Mouse (Mus musculus) T-helper 17 cell (primary cell): ENCODE results near the gene Tnik.

Experiments used
- in situ Hi-C, 2 experiments: fragments of 300-600 bp; cut with MboI, MseI; formaldehyde crosslinking; loops; 1 replicate in 1 of 2; 2 replicates in 1 of 2; pipeline ENCODE4 v1.15.1; 2025; ENCODE audit warnings: high pct_unique_total_duplicates in 2 of 2

Gene Tnik

GRCm38 (mm10) chr3:28542941-28543340 lies 279.9 kb downstream of the Tnik start:
- in situ Hi-C loops = loop anchor here in 1 of 2 experiments (5.0 kb wide), 1 partner anchor 281 kb away; the partner anchor contains the start of gene Tnik

DNA sequence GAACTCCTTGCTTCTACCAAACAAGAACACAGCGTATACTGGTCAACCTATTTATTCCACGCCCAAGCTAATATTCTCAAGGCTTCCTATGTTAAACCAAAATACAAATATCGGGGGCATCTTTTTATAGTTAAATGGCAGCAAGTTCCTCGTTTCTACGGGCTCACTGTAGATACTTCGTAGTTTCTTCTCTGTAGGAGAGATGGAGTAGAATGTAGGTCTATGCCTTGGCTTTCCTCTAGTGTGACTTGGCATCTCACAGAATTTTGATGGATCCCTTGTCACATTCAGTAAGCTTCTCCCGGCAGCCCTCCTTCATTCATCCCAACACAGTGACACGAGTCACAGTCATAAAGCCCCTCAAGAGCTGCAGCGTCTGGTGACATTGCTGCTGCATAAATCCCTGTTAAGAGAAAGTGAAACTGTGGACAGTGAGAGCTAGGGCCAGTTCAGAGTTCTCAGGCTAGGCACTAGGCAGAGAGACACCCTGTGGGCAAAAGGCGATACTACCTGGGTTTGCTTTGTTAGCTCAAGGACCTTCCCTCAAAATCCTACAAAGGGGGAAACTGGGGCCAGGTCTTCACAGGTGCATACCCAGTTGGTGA lies 280.5 kb downstream of the Tnik start:
- in situ Hi-C loops = loop anchor here in 1 of 2 experiments (5.0 kb wide), 1 partner anchor 281 kb away; the partner anchor contains the start of gene Tnik

DNA sequence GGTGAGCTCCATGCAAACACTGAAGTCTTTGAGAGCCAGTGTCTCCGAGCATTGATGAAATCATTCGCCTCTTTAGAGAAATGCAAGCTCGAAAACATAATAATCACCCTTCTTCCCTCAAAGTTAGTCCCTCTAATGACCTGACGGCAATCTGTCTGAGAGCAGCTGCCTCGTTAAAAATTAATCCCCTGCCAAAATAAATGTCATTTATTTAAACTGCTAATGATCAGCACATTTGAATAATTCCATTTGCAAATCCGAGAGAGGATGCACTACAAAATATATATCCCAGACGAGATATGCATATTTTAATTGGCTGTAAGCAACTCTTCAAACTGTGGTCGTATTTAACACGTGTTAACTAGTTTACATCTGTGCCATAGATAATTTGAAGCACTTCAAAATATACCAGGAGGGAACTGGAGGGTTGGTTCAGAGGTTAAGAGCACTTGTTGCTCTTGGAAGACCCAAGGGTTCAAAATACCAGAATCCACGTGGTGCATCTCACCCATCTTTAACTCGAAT lies 281.4 kb downstream of the Tnik start:
- in situ Hi-C loops = loop anchor here in 1 of 2 experiments (5.0 kb wide), 1 partner anchor 282 kb away; the partner anchor contains the start of gene Tnik

DNA sequence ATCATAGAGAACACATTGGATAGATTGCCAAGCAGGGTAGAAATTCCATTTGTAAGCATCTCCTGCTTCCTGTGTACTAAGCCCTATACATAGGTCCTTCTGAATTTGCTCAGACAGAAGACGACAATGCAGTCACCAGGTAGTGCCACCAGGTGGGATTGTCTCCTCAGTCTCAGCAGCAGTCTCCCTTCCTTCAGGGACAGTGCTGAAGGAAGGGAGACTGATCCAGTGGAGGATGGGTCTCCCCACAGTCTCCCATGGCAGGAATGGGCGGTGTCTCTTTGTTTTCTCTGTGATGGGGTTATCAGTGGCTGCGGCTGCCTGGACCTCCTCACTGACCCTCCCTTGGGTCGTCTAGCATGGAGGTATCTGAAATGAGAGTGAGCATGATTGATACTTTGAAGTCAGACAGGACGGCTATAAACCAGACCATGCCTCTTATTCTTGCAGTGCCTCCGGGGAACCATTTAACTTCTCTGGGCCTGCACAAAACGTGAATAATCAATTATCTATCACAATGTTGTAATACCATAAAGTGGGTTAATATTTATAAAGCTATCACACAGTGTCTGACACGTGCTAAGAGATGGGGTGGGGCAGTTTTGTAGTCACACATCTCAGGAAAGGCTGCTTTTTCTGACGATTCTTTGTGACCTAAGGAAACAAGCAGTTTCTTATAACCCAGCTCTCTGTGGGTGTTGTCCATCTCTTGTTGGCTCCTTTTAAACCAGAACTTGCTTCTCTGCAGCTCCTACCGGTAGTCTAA lies 285.1 kb downstream of the Tnik start:
- in situ Hi-C loops = loop anchor here in 1 of 2 experiments (5.0 kb wide), 1 partner anchor 51 kb away; no protein-coding TSS in a partner anchor

DNA sequence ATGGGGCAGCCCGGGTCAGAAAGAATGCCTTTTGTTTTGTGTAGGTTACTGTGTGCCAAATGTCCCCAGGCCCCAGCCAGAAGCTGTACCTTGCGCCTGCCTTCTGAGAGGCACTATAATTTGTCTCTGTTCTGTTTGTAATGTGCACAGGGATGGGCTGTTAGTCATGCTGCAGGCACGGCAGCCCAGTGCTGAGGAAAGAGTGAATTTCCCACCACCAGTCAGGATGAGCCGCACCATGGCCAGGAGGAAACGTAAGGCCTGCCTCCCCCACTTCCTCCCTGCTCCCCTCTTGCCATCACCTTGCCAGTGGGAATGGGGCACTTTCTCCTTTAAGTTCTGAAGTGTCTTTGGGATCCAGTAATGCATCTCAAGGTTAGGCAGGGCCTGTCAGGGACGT lies 286.4 kb downstream of the Tnik start:
- in situ Hi-C loops = loop anchor here in 1 of 2 experiments (5.0 kb wide), 1 partner anchor 52 kb away; no protein-coding TSS in a partner anchor

GRCm38 (mm10) chr3:28550497-28551093 lies 287.6 kb downstream of the Tnik start:
- in situ Hi-C loops = no loop called here

DNA sequence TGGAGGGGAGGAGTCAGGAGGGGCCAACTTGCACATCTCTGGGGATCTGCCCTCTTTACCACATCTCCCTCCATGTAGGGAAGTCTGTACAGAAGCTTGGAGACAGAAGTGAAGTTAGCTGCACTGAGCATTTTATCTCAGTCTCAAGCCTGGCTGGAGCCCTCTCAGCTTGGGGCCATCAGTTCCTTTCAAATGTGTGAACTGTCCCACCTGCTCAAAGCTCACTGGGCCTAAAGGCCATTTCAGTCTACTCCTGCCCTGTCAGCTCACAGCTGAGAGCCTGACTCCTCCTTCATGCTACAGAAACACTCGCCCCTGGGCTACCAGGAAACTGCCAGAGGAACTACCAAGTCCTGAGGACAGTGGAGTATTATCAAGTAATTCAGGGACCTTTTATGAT lies 288.7 kb downstream of the Tnik start:
- in situ Hi-C loops = no loop called here

GRCm38 (mm10) chr3:28554934-28555333 lies 291.9 kb downstream of the Tnik start:
- in situ Hi-C loops = loop anchor here in 1 of 2 experiments (5.0 kb wide), 1 partner anchor 388 kb away; no protein-coding TSS in a partner anchor

DNA sequence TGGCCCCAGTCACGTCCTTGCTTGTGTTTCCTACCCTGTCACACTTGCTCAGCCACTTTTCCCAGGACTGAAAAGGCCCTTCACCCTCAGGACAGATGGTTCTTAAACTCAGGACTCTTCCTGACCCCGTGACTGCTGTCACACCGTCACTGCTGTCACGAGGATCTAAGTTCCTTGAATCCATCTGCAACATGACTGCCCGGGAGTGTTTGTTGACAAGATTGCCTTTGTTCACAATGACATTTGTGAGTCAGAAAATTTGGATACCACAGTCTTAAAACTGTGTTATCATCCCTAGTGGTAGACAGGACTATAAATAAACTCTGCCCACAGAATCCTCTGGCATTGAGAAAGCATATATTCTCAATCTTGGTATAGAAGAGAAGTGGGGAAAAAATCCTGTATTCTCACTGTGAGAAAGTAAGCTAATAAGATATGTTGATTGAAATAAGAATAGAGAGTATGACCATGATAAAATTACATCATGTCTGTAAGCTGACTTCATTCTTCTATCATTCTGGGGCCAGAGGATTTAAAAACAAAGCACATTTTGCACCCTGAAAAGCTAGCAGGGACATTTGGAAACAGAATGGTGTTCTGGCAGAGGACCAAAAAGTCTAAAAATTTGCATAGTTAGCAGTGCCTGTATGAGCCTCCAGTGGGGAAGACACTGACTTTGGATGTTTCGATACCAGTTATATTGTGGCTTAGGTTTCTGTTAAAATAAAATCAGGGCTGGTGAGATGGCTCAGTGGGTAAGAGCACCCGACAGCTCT lies 293.0 kb downstream of the Tnik start:
- in situ Hi-C loops = loop anchor here in 1 of 2 experiments (5.0 kb wide), 1 partner anchor 389 kb away; no protein-coding TSS in a partner anchor

GRCm38 (mm10) chr3:28558328-28558871 lies 295.4 kb downstream of the Tnik start:
- in situ Hi-C loops = loop anchor here in 1 of 2 experiments (5.0 kb wide), 1 partner anchor 391 kb away; no protein-coding TSS in a partner anchor

GRCm38 (mm10) chr3:28561408-28561807 lies 298.4 kb downstream of the Tnik start:
- in situ Hi-C loops = loop anchor here in 1 of 2 experiments (5.0 kb wide), 1 partner anchor 394 kb away; no protein-coding TSS in a partner anchor

DNA sequence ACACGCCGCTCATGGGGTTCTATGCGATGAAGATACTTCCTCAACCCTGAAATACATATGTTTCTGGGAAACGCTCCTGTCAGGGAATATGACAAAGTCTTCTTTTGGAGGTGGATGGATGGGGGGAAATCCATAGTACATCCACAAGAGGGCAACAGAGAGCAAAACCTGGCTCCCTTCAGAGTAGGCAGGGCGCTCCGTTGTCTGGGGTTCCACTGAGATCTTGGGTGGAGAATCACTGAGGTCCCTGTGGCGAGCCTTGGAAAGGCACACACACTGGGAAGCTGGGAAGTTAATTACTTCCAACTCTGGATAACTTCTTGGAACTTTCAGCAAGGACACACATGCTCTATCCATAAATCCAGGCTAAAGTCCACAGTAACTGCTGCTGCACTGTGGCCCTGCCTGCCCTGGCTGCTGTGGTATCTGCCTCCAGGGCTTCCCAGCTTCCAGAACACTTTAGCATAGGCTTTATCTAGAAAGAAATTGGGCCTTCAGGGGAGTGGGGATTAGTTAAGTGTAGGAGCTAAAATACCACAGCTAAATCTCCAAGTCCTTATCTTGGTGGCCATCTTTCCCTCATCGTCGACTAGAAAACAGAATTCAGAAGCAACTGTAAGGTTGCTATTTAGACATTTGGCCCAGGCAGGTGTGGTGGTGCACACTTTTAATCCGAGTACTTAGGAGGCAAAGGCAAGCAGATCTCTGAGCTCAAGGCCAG lies 299.8 kb downstream of the Tnik start:
- in situ Hi-C loops = loop anchor here in 1 of 2 experiments (5.0 kb wide), 1 partner anchor 395 kb away; no protein-coding TSS in a partner anchor

- in situ Hi-C loops = loop anchor here in 1 of 2 experiments (5.0 kb wide), 1 partner anchor 397 kb away; no protein-coding TSS in a partner anchor
These were observed 301.6 kb downstream of the Tnik start for GRCm38 (mm10) chr3:28564370-28565357.

GRCm38 (mm10) chr3:28577301-28577700 lies 314.3 kb downstream of the Tnik start:
- in situ Hi-C loops = loop anchor here (10.0 to 25.0 kb wide), 2 partner anchors 385 to 398 kb away; no protein-coding TSS in a partner anchor

GRCm38 (mm10) chr3:28578950-28579615 lies 316.1 kb downstream of the Tnik start:
- in situ Hi-C loops = loop anchor here (10.0 to 25.0 kb wide), 2 partner anchors 383 to 396 kb away; no protein-coding TSS in a partner anchor

DNA sequence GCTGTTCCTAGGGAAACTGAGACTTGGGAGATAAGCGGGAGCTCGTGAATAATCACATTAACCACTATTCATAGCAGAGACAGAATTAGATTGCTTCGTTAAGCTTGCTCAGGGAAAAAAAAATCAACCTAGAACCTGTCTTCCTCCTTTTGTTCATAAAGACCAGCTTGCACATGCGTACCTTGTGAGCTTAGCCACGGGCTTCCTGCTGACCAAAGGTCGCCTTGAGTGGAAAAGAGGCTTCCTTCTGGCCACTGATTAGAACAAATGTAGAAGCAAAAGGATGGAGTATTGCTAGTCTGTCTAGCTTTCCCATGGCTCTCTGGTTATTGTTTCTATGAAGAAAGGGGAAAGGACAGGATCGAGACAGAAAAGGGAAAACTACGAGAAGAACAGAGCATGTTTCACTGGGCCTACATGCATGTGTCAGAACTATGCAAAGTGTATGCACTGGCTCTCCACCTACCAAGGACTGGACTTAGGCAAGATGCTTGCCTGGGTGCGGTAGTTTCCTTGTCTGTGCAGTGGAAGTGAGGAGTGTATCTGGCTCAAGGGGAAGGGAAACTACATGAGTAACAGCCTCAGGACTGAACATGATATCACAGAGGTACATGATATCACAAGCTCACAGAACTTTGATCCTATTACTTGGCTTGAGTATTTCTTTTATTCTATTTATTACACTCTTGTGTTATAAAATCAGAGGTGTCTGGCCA lies 322.9 kb downstream of the Tnik start:
- in situ Hi-C loops = loop anchor here in 1 of 2 experiments (25.0 kb wide), 1 partner anchor 376 kb away; no protein-coding TSS in a partner anchor

GRCm38 (mm10) chr3:28587808-28588207 lies 324.8 kb downstream of the Tnik start:
- in situ Hi-C loops = loop anchor here in 1 of 2 experiments (25.0 kb wide), 1 partner anchor 374 kb away; no protein-coding TSS in a partner anchor
